Mouse (Mus musculus): ENCODE measurements around the gene Oma1. TPM values are rescaled to one million over a fixed set of nuclear protein-coding genes. Genes with fewer than 3 reads are reported as not detected.

Oma1 gene
- polyA plus RNA-seq, 1 experiment, result 4.0 TPM

DNA sequence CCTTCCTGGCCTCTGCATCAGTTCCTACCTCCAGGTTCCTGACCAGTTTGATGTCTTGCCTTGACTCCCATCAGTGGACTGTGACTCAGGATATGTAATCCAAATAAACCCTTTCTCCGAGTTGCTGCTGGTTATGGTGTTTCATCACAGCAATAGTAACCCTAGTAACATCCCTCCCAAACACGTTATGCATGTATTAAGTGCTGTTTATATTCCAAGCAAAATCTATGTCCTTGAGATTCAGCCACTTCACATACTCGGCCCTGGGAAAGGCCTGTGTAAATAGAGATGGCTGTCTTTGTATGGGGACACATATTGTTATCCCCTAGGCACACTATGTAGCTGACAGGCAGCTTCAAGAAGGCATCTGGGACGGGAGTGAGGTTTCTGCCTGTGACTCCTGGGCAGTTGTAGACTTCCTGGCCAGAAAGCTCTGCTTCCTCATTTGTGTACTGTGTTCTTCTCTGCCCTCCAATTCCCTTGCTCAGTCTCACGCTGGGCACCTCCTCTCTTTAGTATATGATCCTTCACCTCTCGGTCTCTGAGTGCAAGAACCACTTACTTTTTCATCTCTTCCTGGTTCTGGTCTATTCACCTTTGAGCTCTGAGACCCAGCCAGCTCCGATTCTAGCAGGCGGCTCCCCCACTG, 75.0 kb downstream of the Oma1 start:
- Histone ChIP-seq H3K27me3 (ENCODE audit: control insufficient read depth, insufficient read depth, low read length) (no peaks in the 10 kb centered on the region), H3K27ac (ENCODE audit: insufficient read depth, low read depth, low read length) (no peak overlapping the region), H3K36me3 (ENCODE audit: control insufficient read depth, insufficient read depth, low read length) (no peaks in the 10 kb centered on the region), H3K4me1 (ENCODE audit: control insufficient read depth, insufficient read depth, insufficient read length, low read length) (no peaks in the 10 kb centered on the region), H3K4me3 (ENCODE audit: low read depth, low read length) (no peak overlapping the region)
- 45% methylated on average over 8 of the region's 8 CpGs for WGBS
- TF ChIP-seq POLR2A (IDR thresholded peaks at IDR 0.05; ENCODE audit: low read depth, low read length) (no peak), CTCF (IDR thresholded peaks at IDR 0.05; ENCODE audit: extremely low read depth, insufficient read length, insufficient replicate concordance, low read depth, low read length) (no peak)

DNA sequence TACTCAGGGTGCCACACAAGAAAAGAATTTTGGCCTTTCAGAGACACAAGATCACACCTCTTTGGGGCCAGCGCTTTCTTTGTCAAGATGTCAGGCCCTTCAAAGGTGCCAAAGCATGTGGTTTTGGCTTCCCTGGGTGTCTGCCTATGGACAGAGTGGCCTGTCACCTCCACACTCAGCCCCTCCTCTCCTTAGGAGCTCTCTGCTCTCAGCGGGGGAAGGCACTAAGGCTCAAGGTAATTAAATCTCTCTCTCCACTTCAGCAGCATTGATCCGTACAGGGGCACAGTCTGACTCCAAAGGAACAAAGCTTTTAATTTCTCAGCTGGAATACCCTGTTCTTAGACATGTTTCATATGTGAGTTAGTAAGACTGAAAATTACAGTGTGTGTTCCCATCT, 76.0 kb downstream of the Oma1 start:
- no peak overlapping the region for H3K27ac ChIP-seq (ENCODE audit: insufficient read depth, low read depth, low read length)
- 54% methylated on average over 3 of the region's 3 CpGs for WGBS
- no peaks in the 10 kb centered on the region for H3K4me1 ChIP-seq (ENCODE audit: control insufficient read depth, insufficient read depth, insufficient read length, low read length)
- no peaks in the 10 kb centered on the region for H3K27me3 ChIP-seq (ENCODE audit: control insufficient read depth, insufficient read depth, low read length)
- no peaks in the 10 kb centered on the region for H3K36me3 ChIP-seq (ENCODE audit: control insufficient read depth, insufficient read depth, low read length)
- TF ChIP-seq CTCF (IDR thresholded peaks at IDR 0.05; ENCODE audit: extremely low read depth, insufficient read length, insufficient replicate concordance, low read depth, low read length) (no peak), POLR2A (IDR thresholded peaks at IDR 0.05; ENCODE audit: low read depth, low read length) (no peak)
- no peak overlapping the region for H3K4me3 ChIP-seq (ENCODE audit: low read depth, low read length)

DNA sequence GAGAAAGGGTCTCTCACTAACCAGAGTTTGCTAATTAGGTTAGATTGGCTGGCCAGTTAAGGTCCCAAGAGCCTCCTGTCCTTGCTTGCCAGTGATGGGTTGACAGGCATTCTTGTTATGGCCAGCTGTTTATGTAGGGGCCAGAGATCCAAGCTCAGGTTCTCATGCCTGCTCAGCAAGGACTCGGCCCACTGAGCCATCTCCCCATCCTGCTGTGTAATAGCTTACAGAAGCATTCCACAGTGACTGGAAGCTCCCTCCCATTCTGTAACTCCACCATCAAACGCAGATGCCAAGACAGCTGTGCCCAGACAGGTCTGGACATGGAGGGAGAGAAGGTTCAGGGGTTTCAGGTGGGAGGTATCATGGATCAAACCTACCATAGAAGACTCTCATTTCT, 76.9 kb downstream of the Oma1 start:
- 71% methylated on average over 2 of the region's 2 CpGs for WGBS
- Histone ChIP-seq H3K4me3 (ENCODE audit: low read depth, low read length) (no peak overlapping the region), H3K27me3 (ENCODE audit: control insufficient read depth, insufficient read depth, low read length) (no peaks in the 10 kb centered on the region), H3K36me3 (ENCODE audit: control insufficient read depth, insufficient read depth, low read length) (no peaks in the 10 kb centered on the region), H3K4me1 (ENCODE audit: control insufficient read depth, insufficient read depth, insufficient read length, low read length) (no peaks in the 10 kb centered on the region), H3K27ac (ENCODE audit: insufficient read depth, low read depth, low read length) (no peak overlapping the region)
- TF ChIP-seq POLR2A (IDR thresholded peaks at IDR 0.05; ENCODE audit: low read depth, low read length) (no peak), CTCF (IDR thresholded peaks at IDR 0.05; ENCODE audit: extremely low read depth, insufficient read length, insufficient replicate concordance, low read depth, low read length) (no peak)

DNA sequence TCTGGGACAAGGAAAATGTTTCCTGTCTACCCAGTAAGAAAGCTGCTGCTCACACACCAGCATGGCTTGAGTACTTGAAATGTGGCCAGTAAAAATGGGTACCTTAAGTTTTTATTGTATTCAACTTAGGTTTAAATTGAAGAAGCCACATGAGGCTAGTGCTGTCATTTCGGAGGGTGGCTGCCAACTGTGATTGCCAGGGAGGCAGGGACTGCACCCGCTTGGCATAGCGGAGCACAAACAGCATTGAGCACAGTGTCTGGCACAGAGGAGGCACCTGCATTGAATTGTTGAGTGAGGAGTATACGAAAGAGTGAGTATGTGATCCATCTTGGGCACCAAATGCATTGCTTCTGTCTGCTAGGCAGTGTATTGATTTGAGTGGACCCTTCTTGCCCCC, 81.5 kb downstream of the Oma1 start:
- no peaks in the 10 kb centered on the region for H3K36me3 ChIP-seq (ENCODE audit: control insufficient read depth, insufficient read depth, low read length)
- H3K27me3 ChIP-seq (ENCODE audit: control insufficient read depth, insufficient read depth, low read length), result no peaks in the 10 kb centered on the region
- 83% methylated on average over 4 of the region's 4 CpGs for WGBS
- no peak overlapping the region for H3K4me3 ChIP-seq (ENCODE audit: low read depth, low read length)
- no peaks in the 10 kb centered on the region for H3K4me1 ChIP-seq (ENCODE audit: control insufficient read depth, insufficient read depth, insufficient read length, low read length)
- TF ChIP-seq POLR2A (IDR thresholded peaks at IDR 0.05; ENCODE audit: low read depth, low read length), result no peak
- no peak for TF ChIP-seq CTCF (IDR thresholded peaks at IDR 0.05; ENCODE audit: extremely low read depth, insufficient read length, insufficient replicate concordance, low read depth, low read length)
- no peak overlapping the region for H3K27ac ChIP-seq (ENCODE audit: insufficient read depth, low read depth, low read length)

DNA sequence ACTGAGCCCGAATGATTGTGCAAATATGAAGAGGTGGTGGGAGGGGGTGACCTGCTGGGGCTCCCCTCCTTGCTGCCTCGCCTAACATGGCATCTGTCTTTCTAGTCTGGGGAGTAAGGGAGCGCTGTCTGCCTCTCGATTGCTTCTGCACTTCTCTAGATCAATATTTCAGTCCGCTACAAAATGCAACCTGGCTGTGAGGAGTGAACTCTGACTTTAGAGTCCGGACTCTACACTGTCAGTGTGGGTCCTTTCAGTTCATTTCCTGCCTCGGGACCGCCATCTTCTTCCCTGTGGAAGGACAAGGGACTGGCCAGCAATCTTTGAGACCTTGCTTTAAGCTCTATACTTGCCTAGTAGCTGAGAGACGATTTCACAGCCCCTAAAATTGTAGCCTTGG, 82.3 kb downstream of the Oma1 start:
- TF ChIP-seq CTCF (IDR thresholded peaks at IDR 0.05; ENCODE audit: extremely low read depth, insufficient read length, insufficient replicate concordance, low read depth, low read length), result no peak
- no peak for TF ChIP-seq POLR2A (IDR thresholded peaks at IDR 0.05; ENCODE audit: low read depth, low read length)
- Histone ChIP-seq H3K4me3 (ENCODE audit: low read depth, low read length) (no peak overlapping the region), H3K27ac (ENCODE audit: insufficient read depth, low read depth, low read length) (no peak overlapping the region), H3K36me3 (ENCODE audit: control insufficient read depth, insufficient read depth, low read length) (no peaks in the 10 kb centered on the region), H3K27me3 (ENCODE audit: control insufficient read depth, insufficient read depth, low read length) (no peaks in the 10 kb centered on the region), H3K4me1 (ENCODE audit: control insufficient read depth, insufficient read depth, insufficient read length, low read length) (no peaks in the 10 kb centered on the region)
- WGBS, result 61% methylated on average over 9 of the region's 9 CpGs

DNA sequence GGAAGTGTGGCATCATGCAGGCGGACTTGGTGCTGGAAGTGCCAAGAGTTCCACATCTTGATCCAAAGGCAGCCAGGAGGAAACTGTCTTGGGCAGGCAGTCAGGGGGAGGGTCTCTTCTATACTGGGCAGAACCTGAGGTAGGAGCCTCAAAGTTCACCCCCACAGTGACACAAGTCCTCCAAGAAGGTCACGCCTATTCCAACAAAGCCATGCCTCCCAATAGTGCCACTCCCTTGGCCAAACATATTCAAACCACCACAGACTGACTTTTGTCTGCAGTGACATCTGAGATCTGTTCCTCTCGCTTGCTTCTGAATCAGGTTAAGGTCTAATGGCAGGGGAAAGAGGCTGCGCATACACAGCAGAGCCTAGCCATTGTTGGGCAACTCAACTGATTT, 83.3 kb downstream of the Oma1 start:
- 75% methylated on average over 4 of the region's 4 CpGs for WGBS
- H3K36me3 ChIP-seq (ENCODE audit: control insufficient read depth, insufficient read depth, low read length), result no peaks in the 10 kb centered on the region
- H3K27me3 ChIP-seq (ENCODE audit: control insufficient read depth, insufficient read depth, low read length), result no peaks in the 10 kb centered on the region
- H3K4me1 ChIP-seq (ENCODE audit: control insufficient read depth, insufficient read depth, insufficient read length, low read length), result no peaks in the 10 kb centered on the region
- H3K27ac ChIP-seq (ENCODE audit: insufficient read depth, low read depth, low read length), result no peak overlapping the region
- TF ChIP-seq CTCF (IDR thresholded peaks at IDR 0.05; ENCODE audit: extremely low read depth, insufficient read length, insufficient replicate concordance, low read depth, low read length), result no peak
- TF ChIP-seq POLR2A (IDR thresholded peaks at IDR 0.05; ENCODE audit: low read depth, low read length), result no peak
- no peak overlapping the region for H3K4me3 ChIP-seq (ENCODE audit: low read depth, low read length)

DNA sequence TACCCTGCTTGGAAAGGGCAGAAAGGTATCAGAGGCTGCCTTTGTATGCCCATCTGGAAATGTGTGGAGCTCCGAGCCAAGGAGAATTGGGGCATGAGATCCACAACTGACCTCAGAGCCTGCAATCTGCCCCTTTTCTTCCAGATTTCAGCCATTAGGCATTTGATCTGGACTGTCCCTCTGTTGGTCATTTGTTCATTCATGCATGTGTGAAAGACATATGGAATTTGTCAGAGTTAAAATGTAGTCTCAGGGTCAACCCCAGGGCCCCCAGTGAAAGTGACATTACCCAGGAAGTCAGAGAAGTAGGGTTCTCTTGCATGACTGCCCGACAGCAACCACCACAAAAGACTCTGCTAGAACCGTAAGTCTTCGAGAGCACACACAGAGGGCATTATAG, 89.0 kb downstream of the Oma1 start:
- 81% methylated on average over 4 of the region's 4 CpGs for WGBS
- Histone ChIP-seq H3K27me3 (ENCODE audit: control insufficient read depth, insufficient read depth, low read length) (no peaks in the 10 kb centered on the region), H3K4me1 (ENCODE audit: control insufficient read depth, insufficient read depth, insufficient read length, low read length) (no peaks in the 10 kb centered on the region), H3K27ac (ENCODE audit: insufficient read depth, low read depth, low read length) (no peak overlapping the region), H3K4me3 (ENCODE audit: low read depth, low read length) (no peak overlapping the region), H3K36me3 (ENCODE audit: control insufficient read depth, insufficient read depth, low read length) (no peaks in the 10 kb centered on the region)
- no peak for TF ChIP-seq CTCF (IDR thresholded peaks at IDR 0.05; ENCODE audit: extremely low read depth, insufficient read length, insufficient replicate concordance, low read depth, low read length)
- TF ChIP-seq POLR2A (IDR thresholded peaks at IDR 0.05; ENCODE audit: low read depth, low read length), result no peak

Data from small intestine, adult 2 months (tissue).